Mouse (Mus musculus) megakaryocyte, embryonic 14.5 days (primary cell): ENCODE measurements at regions not wholly inside any gene's neighbourhood (a gene's known extent, or its start where the extent isn't known, plus 50 kb on each side); places are given as distances from the start of the nearest gene placed in this dataset.

ENCODE experiments used
- FLI1 ChIP-seq: IDR thresholded peaks from 2 replicates; pipeline ENCODE4 v1.6.1; 2012; ENCODE audit warnings: low read length, inconsistent platforms, mixed read lengths
- GATA1 ChIP-seq: IDR thresholded peaks from 3 replicates; pipeline ENCODE4 v1.6.1; 2012; ENCODE audit warnings: mixed read lengths, low read length, inconsistent platforms, borderline replicate concordance

GRCm38 (mm10) chr3:38613706-38614105 lies 129.1 kb upstream of the Ankrd50 start:
- TF ChIP-seq GATA1, result no peak
- no peak for TF ChIP-seq FLI1
